Mouse (Mus musculus) C2C12 (cell line): ENCODE data around the gene Filip1l.

Experiments used
- CTCF ChIP-seq: IDR thresholded peaks from one replicate; pipeline ENCODE4 v1.5.1; 2011; ENCODE audit not compliant: control insufficient read depth, insufficient read depth, insufficient read length
- MAX ChIP-seq: IDR thresholded peaks from one replicate; pipeline ENCODE4 v1.6.1; 2011; ENCODE audit warnings: mild to moderate bottlenecking, control low read depth

DNA sequence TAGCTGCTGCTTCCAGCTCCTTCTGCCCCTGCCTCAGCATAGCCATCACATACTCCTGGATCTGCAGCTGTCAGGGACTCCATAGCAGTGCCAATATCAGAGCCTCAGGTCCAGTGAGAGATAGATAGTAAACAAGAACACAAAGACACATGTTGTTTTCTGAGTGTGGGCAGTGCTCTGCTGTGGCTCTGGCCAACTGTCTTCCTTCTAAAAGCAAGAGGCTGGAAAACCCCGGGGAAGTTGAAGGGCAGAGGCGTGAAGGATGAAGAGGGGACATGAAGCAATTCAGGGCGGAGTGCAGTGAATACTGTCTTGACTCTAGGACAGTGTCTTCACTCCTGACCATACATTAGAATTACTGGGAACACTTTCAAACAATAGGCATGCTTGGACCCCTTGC lies 102.7 kb downstream of the Filip1l start:
- no peak for TF ChIP-seq CTCF
- no peak for TF ChIP-seq MAX
